Mouse (Mus musculus): ENCODE data around the gene Cfap298. TPM values are rescaled to one million over a fixed set of nuclear protein-coding genes. Genes with fewer than 3 reads are reported as not detected.

The Cfap298 gene
- polyA plus RNA-seq, 1 experiment from 2014 or later, result 41.2 TPM

GRCm38 (mm10) chr16:90953770-90954169 is 18.9 kb upstream of the Cfap298 start:
- 88% methylated on average over 6 of the region's 6 CpGs for WGBS
- no peak overlapping the region for H3K4me2 ChIP-seq (replicated peaks; ENCODE audit: low read depth, low read length)

DNA sequence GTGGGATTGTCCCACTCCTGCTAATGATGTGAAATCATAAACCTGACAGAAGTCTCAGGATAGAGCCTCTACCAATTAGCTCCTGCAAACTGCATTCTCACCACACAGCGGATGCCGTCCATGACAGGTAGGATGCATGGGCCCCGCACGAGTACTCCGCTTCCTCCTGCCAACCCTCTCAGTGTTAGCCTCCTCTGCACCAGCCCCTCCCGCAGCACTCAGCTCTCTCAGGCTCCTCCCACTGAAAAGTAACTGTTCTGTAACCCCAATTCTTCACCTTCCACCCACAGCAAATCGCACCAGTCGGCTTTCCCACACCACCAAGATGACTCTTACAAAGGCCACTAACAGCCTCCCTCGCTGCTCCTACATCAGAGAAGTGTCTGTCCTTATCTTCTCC is 18.2 kb upstream of the Cfap298 start:
- no peak overlapping the region for H3K4me3 ChIP-seq (ENCODE audit: low read depth, low read length)
- H3K27ac ChIP-seq (ENCODE audit: low read length), result no peak overlapping the region
- H3K4me1 ChIP-seq (ENCODE audit: control insufficient read depth, insufficient read depth, low read length), result no peaks in the 10 kb centered on the region
- no peaks in the 10 kb centered on the region for H3K9me3 ChIP-seq (ENCODE audit: control insufficient read depth, low read depth, low read length)
- ATAC-seq (ENCODE audit: insufficient number of reproducible peaks, insufficient read depth, low FRiP score, low read depth), result no peak
- H3K4me2 ChIP-seq (replicated peaks; ENCODE audit: low read depth, low read length), result no peak overlapping the region
- H3K9ac ChIP-seq (replicated peaks; ENCODE audit: low read depth, low read length), result no peak overlapping the region
- 82% methylated on average over 9 of the region's 9 CpGs for WGBS
- H3K36me3 ChIP-seq (ENCODE audit: control insufficient read depth, insufficient read depth, low read length), result no peaks in the 10 kb centered on the region
- H3K27me3 ChIP-seq (ENCODE audit: control insufficient read depth, insufficient read depth, low read length), result no peaks in the 10 kb centered on the region

More at GRCm38 (mm10) chr16:90953770-90954169, 18.9 kb upstream of the Cfap298 start:
- Histone ChIP-seq H3K9me3 (ENCODE audit: control insufficient read depth, low read depth, low read length) (no peaks in the 10 kb centered on the region), H3K36me3 (ENCODE audit: control insufficient read depth, insufficient read depth, low read length) (no peaks in the 10 kb centered on the region), H3K27me3 (ENCODE audit: control insufficient read depth, insufficient read depth, low read length) (no peaks in the 10 kb centered on the region), H3K27ac (ENCODE audit: low read length) (no peak overlapping the region), H3K4me3 (ENCODE audit: low read depth, low read length) (no peak overlapping the region), H3K4me1 (ENCODE audit: control insufficient read depth, insufficient read depth, low read length) (no peaks in the 10 kb centered on the region), H3K9ac (replicated peaks; ENCODE audit: low read depth, low read length) (no peak overlapping the region)
- ATAC-seq (ENCODE audit: insufficient number of reproducible peaks, insufficient read depth, low FRiP score, low read depth), result no peak

DNA sequence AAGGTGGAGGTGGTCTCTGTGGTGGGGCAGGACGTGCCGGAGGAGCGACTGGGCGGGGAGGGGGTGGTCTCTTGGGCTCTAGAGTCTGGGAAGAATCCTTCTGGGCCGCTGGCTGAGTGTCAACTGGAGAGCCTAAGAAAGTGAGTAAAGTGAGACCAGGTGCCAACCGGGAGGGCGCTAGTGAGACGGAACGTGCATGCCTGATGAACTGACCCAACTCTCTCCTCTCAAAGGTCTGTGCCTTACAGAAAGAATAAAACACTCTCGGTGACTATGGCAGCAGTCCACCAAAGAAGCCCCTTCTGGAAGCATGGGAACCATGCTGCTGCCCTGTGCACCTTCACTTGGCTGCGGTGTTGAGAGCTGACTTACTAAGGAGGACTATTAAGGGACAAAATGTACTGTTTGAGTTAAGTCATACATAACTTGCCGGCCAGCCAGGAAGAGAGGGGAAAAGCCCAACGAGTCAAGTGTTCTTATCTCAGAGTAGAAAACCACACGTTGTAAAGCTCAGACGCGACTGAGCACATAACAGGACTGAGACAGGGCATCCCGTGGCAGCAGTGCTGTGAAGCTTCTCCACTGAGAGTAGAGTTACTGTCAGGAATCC is 15.5 kb upstream of the Cfap298 start:
- no peaks in the 10 kb centered on the region for H3K9me3 ChIP-seq (ENCODE audit: control insufficient read depth, low read depth, low read length)
- H3K9ac ChIP-seq (replicated peaks; ENCODE audit: low read depth, low read length), result no peak overlapping the region
- no peaks in the 10 kb centered on the region for H3K27me3 ChIP-seq (ENCODE audit: control insufficient read depth, insufficient read depth, low read length)
- WGBS, result 52% methylated on average over 17 of the region's 17 CpGs
- no peak overlapping the region for H3K27ac ChIP-seq (ENCODE audit: low read length)
- no peak overlapping the region for H3K4me3 ChIP-seq (ENCODE audit: low read depth, low read length)
- no peak overlapping the region for H3K4me2 ChIP-seq (replicated peaks; ENCODE audit: low read depth, low read length)
- H3K36me3 ChIP-seq (ENCODE audit: control insufficient read depth, insufficient read depth, low read length), result peaks cover 5% of the 10 kb centered on the region
- no peak for ATAC-seq (ENCODE audit: insufficient number of reproducible peaks, insufficient read depth, low FRiP score, low read depth)
- H3K4me1 ChIP-seq (ENCODE audit: control insufficient read depth, insufficient read depth, low read length), result no peaks in the 10 kb centered on the region

DNA sequence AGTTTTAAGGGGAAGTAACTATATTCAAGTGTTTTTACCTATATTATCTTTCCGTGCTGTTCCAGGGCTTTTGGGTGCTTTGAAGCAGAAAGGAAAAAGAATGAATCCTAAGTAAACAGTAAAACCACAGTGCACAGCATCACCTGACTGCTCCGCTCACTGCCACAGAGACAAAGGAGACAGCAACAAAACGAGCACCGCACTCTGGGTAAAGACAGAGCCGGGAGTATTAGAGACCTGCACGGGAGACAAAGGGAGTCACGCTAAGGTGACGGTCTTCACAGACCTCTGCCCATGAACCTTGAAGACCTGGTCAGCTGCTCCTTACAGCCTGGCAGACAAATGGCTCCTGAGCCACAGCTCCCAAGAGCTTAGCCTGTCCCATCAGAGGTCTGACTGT is 12.1 kb upstream of the Cfap298 start:
- peaks cover 11% of the 10 kb centered on the region for H3K36me3 ChIP-seq (ENCODE audit: control insufficient read depth, insufficient read depth, low read length)
- ATAC-seq (ENCODE audit: insufficient number of reproducible peaks, insufficient read depth, low FRiP score, low read depth), result no peak
- no peak overlapping the region for H3K4me3 ChIP-seq (ENCODE audit: low read depth, low read length)
- H3K9ac ChIP-seq (replicated peaks; ENCODE audit: low read depth, low read length), result no peak overlapping the region
- no peaks in the 10 kb centered on the region for H3K27me3 ChIP-seq (ENCODE audit: control insufficient read depth, insufficient read depth, low read length)
- no peaks in the 10 kb centered on the region for H3K9me3 ChIP-seq (ENCODE audit: control insufficient read depth, low read depth, low read length)
- H3K4me2 ChIP-seq (replicated peaks; ENCODE audit: low read depth, low read length), result no peak overlapping the region
- no peaks in the 10 kb centered on the region for H3K4me1 ChIP-seq (ENCODE audit: control insufficient read depth, insufficient read depth, low read length)
- 71% methylated on average over 8 of the region's 8 CpGs for WGBS
- H3K27ac ChIP-seq (ENCODE audit: low read length), result no peak overlapping the region

GRCm38 (mm10) chr16:90941246-90941645 is 6.3 kb upstream of the Cfap298 start:
- Histone ChIP-seq H3K36me3 (ENCODE audit: control insufficient read depth, insufficient read depth, low read length) (peaks cover 18% of the 10 kb centered on the region; the same call in 1 of the 2 replicates), H3K4me2 (replicated peaks; ENCODE audit: low read depth, low read length) (no peak overlapping the region), H3K9ac (replicated peaks; ENCODE audit: low read depth, low read length) (no peak overlapping the region), H3K4me3 (ENCODE audit: low read depth, low read length) (no peak overlapping the region), H3K9me3 (ENCODE audit: control insufficient read depth, low read depth, low read length) (no peaks in the 10 kb centered on the region), H3K27ac (ENCODE audit: low read length) (no peak overlapping the region), H3K4me1 (ENCODE audit: control insufficient read depth, insufficient read depth, low read length) (no peaks in the 10 kb centered on the region), H3K27me3 (ENCODE audit: control insufficient read depth, insufficient read depth, low read length) (no peaks in the 10 kb centered on the region)
- 86% methylated on average over 7 of the region's 7 CpGs for WGBS
- no peak for ATAC-seq (ENCODE audit: insufficient number of reproducible peaks, insufficient read depth, low FRiP score, low read depth)

GRCm38 (mm10) chr16:90934193-90934686 is 674 bp downstream of the Cfap298 start:
- Histone ChIP-seq H3K9ac (replicated peaks; ENCODE audit: low read depth, low read length) (peak overlapping the region; percentile 61), H3K4me1 (ENCODE audit: control insufficient read depth, insufficient read depth, low read length) (no peaks in the 10 kb centered on the region), H3K4me3 (ENCODE audit: low read depth, low read length) (peak overlapping the region; percentile 85), H3K4me2 (replicated peaks; ENCODE audit: low read depth, low read length) (peak overlapping the region; percentile 77), H3K27me3 (ENCODE audit: control insufficient read depth, insufficient read depth, low read length) (no peaks in the 10 kb centered on the region), H3K27ac (ENCODE audit: low read length) (peak overlapping the region; percentile 79), H3K36me3 (ENCODE audit: control insufficient read depth, insufficient read depth, low read length) (peaks cover 7% of the 10 kb centered on the region; the same call in 1 of the 2 replicates), H3K9me3 (ENCODE audit: control insufficient read depth, low read depth, low read length) (no peaks in the 10 kb centered on the region)
- under 1% methylated on average over 38 of the region's 38 CpGs for WGBS
- peak; percentile 54 for ATAC-seq (ENCODE audit: insufficient number of reproducible peaks, insufficient read depth, low FRiP score, low read depth)

DNA sequence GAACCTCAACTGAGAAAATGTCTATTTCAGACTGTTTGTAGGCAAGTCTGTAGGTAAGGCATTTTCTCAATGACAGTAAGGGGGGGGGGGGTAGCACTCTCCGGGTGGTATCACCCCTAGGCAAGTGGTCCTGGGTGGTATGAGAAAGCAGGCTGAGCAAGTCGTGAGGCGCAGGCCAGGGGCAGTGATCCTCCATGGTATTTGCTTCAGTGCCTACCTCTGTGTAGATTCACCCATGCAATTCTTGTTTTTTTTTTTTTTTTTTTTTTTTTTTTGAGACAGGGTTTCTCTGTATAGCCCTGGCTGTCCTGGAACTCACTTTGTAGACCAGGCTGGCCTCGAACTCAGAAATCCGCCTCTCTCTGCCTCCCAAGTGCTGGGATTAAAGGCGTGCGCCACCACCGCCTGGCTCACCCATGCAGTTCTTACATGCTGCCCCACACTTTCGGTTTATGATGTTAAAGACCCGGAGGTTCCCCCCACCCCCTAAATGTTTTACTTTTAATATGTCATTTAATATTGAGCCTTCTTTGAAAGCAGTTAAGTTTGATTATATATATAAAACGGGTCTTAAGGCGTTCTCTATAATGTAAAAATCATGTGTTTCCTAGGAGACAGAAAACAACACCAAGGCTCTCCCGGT is 1.3 kb downstream of the Cfap298 start:
- no peaks in the 10 kb centered on the region for H3K27me3 ChIP-seq (ENCODE audit: control insufficient read depth, insufficient read depth, low read length)
- H3K9me3 ChIP-seq (ENCODE audit: control insufficient read depth, low read depth, low read length), result no peaks in the 10 kb centered on the region
- peak overlapping the region; percentile 61; the same call in 1 of the 2 replicates for H3K9ac ChIP-seq (replicated peaks; ENCODE audit: low read depth, low read length)
- peaks cover 7% of the 10 kb centered on the region; the same call in 1 of the 2 replicates for H3K36me3 ChIP-seq (ENCODE audit: control insufficient read depth, insufficient read depth, low read length)
- ATAC-seq (ENCODE audit: insufficient number of reproducible peaks, insufficient read depth, low FRiP score, low read depth), result no peak
- WGBS, result 30% methylated on average over 13 of the region's 13 CpGs
- H3K4me2 ChIP-seq (replicated peaks; ENCODE audit: low read depth, low read length), result peak overlapping the region; percentile 77
- H3K4me3 ChIP-seq (ENCODE audit: low read depth, low read length), result peak overlapping the region; percentile 85
- no peaks in the 10 kb centered on the region for H3K4me1 ChIP-seq (ENCODE audit: control insufficient read depth, insufficient read depth, low read length)
- H3K27ac ChIP-seq (ENCODE audit: low read length), result no peak overlapping the region

DNA sequence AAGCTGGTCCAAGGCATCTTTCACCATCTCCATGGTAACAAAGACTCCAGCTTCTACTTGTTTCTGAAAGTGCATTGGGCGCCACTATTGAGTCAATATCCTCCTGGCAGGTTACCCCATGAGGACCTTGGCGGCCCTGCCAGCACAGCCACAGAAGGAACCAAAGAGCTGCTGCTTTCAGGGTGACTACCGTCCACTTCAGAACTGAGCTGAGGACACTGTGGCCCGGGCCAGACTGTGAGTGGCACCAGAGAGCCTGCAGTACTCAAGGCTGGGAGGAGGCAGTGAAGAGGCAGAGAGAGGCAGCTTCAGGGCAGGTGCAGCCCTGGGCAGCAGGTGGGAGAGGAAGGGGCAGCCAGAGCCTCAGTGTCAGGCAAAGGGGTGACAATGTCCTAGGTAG is 7.5 kb downstream of the Cfap298 start:
- 86% methylated on average over 4 of the region's 4 CpGs for WGBS
- peaks cover 8% of the 10 kb centered on the region for H3K36me3 ChIP-seq (ENCODE audit: control insufficient read depth, insufficient read depth, low read length)
- no peaks in the 10 kb centered on the region for H3K27me3 ChIP-seq (ENCODE audit: control insufficient read depth, insufficient read depth, low read length)
- H3K27ac ChIP-seq (ENCODE audit: low read length), result no peak overlapping the region
- no peak overlapping the region for H3K4me3 ChIP-seq (ENCODE audit: low read depth, low read length)
- no peaks in the 10 kb centered on the region for H3K4me1 ChIP-seq (ENCODE audit: control insufficient read depth, insufficient read depth, low read length)
- no peaks in the 10 kb centered on the region for H3K9me3 ChIP-seq (ENCODE audit: control insufficient read depth, low read depth, low read length)
- no peak overlapping the region for H3K9ac ChIP-seq (replicated peaks; ENCODE audit: low read depth, low read length)
- no peak overlapping the region for H3K4me2 ChIP-seq (replicated peaks; ENCODE audit: low read depth, low read length)
- ATAC-seq (ENCODE audit: insufficient number of reproducible peaks, insufficient read depth, low FRiP score, low read depth), result no peak

Measured in stomach, embryonic 14.5 days (tissue).